Mouse (Mus musculus): ENCODE measurements at regions not wholly inside any gene's neighbourhood (a gene's known extent, or its start where the extent isn't known, plus 50 kb on each side); places are given as distances from the start of the nearest gene placed in this dataset.
"Not testable (repeated sequence)": the region's sequence is repeated elsewhere in the genome, so short reads cannot be mapped to it uniquely, and the experiment has no call there.

DNA sequence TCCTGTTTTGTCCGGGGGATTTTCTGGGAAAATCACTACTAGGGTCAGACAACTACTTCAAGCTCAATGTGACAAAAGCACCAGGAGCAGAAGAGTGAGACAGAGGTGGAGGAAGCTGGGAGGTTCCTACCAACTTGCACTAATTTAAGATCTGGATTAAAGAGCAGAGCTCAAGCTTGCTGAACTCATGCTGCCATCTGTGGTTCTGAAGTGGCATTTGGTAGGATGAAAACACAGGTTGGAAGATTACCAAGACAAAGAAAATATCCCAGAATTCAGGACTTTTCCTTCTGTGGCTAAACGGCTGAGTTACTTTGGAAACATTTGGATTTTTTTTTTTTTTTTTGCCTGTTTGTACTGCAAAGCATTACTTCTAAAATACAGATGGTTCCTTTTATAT is 190.9 kb downstream of the Plppr4 start:
- DNase-seq (ENCODE audit: low spot score), result no peak
- Histone ChIP-seq H3K36me3 (ENCODE audit: control insufficient read depth, insufficient read depth, low read length) (no peaks in the 10 kb centered on the region), H3K4me1 (ENCODE audit: control insufficient read depth, insufficient read depth, low read length) (no peaks in the 10 kb centered on the region), H3K27me3 (ENCODE audit: control insufficient read depth, insufficient read depth, low read length) (no peaks in the 10 kb centered on the region), H3K9ac (ENCODE audit: low read length) (no peak overlapping the region), H3K4me3 (ENCODE audit: low read depth, low read length) (no peak overlapping the region), H3K9me3 (ENCODE audit: control insufficient read depth, low read length) (no peaks in the 10 kb centered on the region), H3K4me2 (ENCODE audit: low read depth) (no peak overlapping the region), H3K27ac (ENCODE audit: low read depth, low read length) (no peak overlapping the region)
- 85% methylated on average over 2 of the region's 2 CpGs for WGBS
- no peak for ATAC-seq (ENCODE audit: insufficient read depth, low FRiP score, low TSS enrichment)

DNA sequence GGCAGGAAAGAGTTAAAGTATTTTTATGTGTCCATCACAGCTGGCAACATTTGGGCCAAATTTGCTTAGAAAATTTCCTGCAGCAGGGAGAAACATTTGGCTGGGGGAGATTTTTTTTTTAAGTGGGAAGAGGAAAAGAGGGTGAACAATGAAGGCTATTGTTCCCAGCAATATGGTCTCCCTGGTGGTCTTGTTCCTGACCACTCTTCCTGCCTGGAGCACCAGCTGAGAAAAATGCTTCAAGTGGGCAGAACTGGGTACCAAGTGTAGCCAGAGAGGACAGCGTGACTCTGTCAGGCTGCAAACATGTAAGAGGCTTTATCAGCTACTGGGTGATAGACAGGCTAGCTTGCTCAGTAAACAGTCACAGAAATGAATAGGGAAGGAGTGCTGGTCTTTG is 194.3 kb upstream of the Palmd start:
- H3K27ac ChIP-seq (ENCODE audit: low read depth, low read length), result no peak overlapping the region
- H3K36me3 ChIP-seq (ENCODE audit: control insufficient read depth, insufficient read depth, low read length), result no peaks in the 10 kb centered on the region
- no peak overlapping the region for H3K9ac ChIP-seq (ENCODE audit: low read length)
- H3K27me3 ChIP-seq (ENCODE audit: control insufficient read depth, insufficient read depth, low read length), result no peaks in the 10 kb centered on the region
- no peak overlapping the region for H3K4me2 ChIP-seq (ENCODE audit: low read depth)
- H3K9me3 ChIP-seq (ENCODE audit: control insufficient read depth, low read length), result no peaks in the 10 kb centered on the region
- no peak overlapping the region for H3K4me3 ChIP-seq (ENCODE audit: low read depth, low read length)
- DNase-seq (ENCODE audit: low spot score) (peak; percentile 12), ATAC-seq (ENCODE audit: insufficient read depth, low FRiP score, low TSS enrichment) (no peak)
- 48% methylated on average over 1 of the region's 1 CpGs for WGBS
- H3K4me1 ChIP-seq (ENCODE audit: control insufficient read depth, insufficient read depth, low read length), result no peaks in the 10 kb centered on the region

DNA sequence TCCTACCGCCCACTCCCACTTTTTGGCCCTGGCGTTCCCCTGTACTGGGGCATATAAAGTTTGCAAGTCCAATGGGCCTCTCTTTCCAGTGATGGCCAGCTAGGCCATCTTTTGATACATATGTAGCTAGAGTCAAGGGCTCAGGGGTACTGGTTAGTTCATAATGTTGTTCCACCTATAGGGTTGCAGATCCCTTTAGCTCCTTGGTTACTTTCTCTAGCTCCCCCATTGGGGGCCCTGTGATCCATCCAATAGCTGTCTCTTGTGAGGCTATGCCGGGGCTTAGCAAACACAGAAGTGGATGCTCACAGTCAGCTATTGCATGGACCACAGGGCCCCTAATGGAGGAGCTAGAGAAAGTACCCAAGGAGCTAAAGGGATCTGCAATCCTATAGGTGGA is 191.9 kb upstream of the Palmd start:
- H3K36me3 ChIP-seq (ENCODE audit: control insufficient read depth, insufficient read depth, low read length); ATAC-seq (ENCODE audit: insufficient read depth, low FRiP score, low TSS enrichment); H3K4me3 ChIP-seq (ENCODE audit: low read depth, low read length); H3K9ac ChIP-seq (ENCODE audit: low read length); H3K4me1 ChIP-seq (ENCODE audit: control insufficient read depth, insufficient read depth, low read length); H3K27me3 ChIP-seq (ENCODE audit: control insufficient read depth, insufficient read depth, low read length); H3K27ac ChIP-seq (ENCODE audit: low read depth, low read length); H3K4me2 ChIP-seq (ENCODE audit: low read depth); H3K9me3 ChIP-seq (ENCODE audit: control insufficient read depth, low read length): not testable (repeated sequence)
- DNase-seq (ENCODE audit: low spot score), result peak; percentile 86
- 90% methylated on average over 3 of the region's 3 CpGs for WGBS

DNA sequence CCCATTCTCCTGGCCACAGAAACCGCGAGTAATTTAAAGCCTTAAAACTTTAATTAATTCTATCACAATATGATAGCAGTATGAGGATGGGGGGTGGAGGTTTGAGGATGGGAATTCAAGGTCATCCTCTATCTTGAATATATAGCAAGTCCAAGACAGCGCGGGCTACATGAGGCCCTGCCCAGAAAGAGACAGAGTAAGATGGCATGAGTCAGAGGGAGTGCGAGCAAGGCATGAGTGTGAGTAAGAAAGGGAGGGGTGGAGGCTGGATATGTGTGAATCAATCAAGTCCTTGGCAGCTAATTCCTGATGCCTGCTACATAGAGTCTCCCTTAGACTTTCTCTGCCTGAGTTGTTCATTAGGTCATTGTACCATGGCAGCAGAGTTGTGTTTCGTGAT is 186.5 kb upstream of the Palmd start:
- Histone ChIP-seq H3K4me1 (ENCODE audit: control insufficient read depth, insufficient read depth, low read length) (no peaks in the 10 kb centered on the region), H3K27me3 (ENCODE audit: control insufficient read depth, insufficient read depth, low read length) (no peaks in the 10 kb centered on the region), H3K9ac (ENCODE audit: low read length) (no peak overlapping the region), H3K27ac (ENCODE audit: low read depth, low read length) (no peak overlapping the region), H3K9me3 (ENCODE audit: control insufficient read depth, low read length) (no peaks in the 10 kb centered on the region), H3K4me3 (ENCODE audit: low read depth, low read length) (no peak overlapping the region), H3K4me2 (ENCODE audit: low read depth) (no peak overlapping the region), H3K36me3 (ENCODE audit: control insufficient read depth, insufficient read depth, low read length) (no peaks in the 10 kb centered on the region)
- 92% methylated on average over 6 of the region's 6 CpGs for WGBS
- ATAC-seq (ENCODE audit: insufficient read depth, low FRiP score, low TSS enrichment) (peak; percentile 22; the same call in 1 of the 2 replicates), DNase-seq (ENCODE audit: low spot score) (no peak)

DNA sequence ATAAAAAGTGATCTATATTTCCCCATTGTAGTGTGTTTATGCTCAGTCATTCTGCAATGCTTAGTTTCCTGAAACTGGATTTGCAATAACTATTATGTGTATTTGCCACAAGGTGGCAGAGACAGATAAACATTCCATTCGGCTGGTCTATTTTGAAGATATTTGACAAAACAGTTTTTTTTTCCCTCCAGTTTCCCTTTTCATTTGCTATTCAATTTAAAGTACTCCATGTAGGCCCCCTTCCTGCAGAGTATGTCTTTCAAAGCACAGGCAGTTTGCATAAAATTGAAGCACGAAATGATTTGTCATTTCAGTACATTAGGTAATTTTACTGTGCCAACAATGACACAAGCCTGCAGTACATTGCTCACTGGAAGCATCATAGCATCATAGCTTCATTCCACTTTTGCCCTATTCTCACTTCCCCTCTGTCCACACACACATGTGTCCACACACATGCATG is 184.3 kb upstream of the Palmd start:
- no peak overlapping the region for H3K4me3 ChIP-seq (ENCODE audit: low read depth, low read length)
- H3K4me1 ChIP-seq (ENCODE audit: control insufficient read depth, insufficient read depth, low read length), result no peaks in the 10 kb centered on the region
- WGBS, result 77% methylated on average over 2 of the region's 2 CpGs
- H3K9me3 ChIP-seq (ENCODE audit: control insufficient read depth, low read length), result no peaks in the 10 kb centered on the region
- DNase-seq (ENCODE audit: low spot score) (no peak), ATAC-seq (ENCODE audit: insufficient read depth, low FRiP score, low TSS enrichment) (no peak)
- H3K27ac ChIP-seq (ENCODE audit: low read depth, low read length), result no peak overlapping the region
- H3K9ac ChIP-seq (ENCODE audit: low read length), result no peak overlapping the region
- H3K36me3 ChIP-seq (ENCODE audit: control insufficient read depth, insufficient read depth, low read length), result no peaks in the 10 kb centered on the region
- no peak overlapping the region for H3K4me2 ChIP-seq (ENCODE audit: low read depth)
- no peaks in the 10 kb centered on the region for H3K27me3 ChIP-seq (ENCODE audit: control insufficient read depth, insufficient read depth, low read length)

DNA sequence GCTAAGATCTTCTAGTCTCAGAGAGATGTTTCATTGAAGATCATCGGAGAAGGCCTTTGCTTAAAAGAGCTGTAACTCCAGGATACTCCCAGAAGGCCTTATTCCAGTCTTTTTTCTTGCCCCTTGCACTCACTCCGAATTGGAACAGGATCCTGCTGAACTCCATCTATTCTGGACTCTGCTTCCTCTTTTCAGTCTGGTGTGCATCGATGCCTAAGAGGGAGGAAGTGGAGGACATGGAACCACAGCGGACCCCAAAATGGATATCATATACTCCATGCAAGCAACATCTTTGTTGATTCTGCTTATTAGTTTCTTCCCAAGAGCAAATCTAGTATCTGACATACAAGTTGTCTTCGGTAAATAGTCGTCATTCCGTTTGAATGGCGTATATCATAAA is 183.6 kb upstream of the Palmd start:
- no peaks in the 10 kb centered on the region for H3K4me1 ChIP-seq (ENCODE audit: control insufficient read depth, insufficient read depth, low read length)
- no peak overlapping the region for H3K4me3 ChIP-seq (ENCODE audit: low read depth, low read length)
- H3K9me3 ChIP-seq (ENCODE audit: control insufficient read depth, low read length), result no peaks in the 10 kb centered on the region
- no peak overlapping the region for H3K4me2 ChIP-seq (ENCODE audit: low read depth)
- no peak overlapping the region for H3K27ac ChIP-seq (ENCODE audit: low read depth, low read length)
- H3K36me3 ChIP-seq (ENCODE audit: control insufficient read depth, insufficient read depth, low read length), result no peaks in the 10 kb centered on the region
- H3K27me3 ChIP-seq (ENCODE audit: control insufficient read depth, insufficient read depth, low read length), result no peaks in the 10 kb centered on the region
- no peak for DNase-seq (ENCODE audit: low spot score)
- WGBS, result 92% methylated on average over 8 of the region's 8 CpGs
- no peak for ATAC-seq (ENCODE audit: insufficient read depth, low FRiP score, low TSS enrichment)
- no peak overlapping the region for H3K9ac ChIP-seq (ENCODE audit: low read length)

DNA sequence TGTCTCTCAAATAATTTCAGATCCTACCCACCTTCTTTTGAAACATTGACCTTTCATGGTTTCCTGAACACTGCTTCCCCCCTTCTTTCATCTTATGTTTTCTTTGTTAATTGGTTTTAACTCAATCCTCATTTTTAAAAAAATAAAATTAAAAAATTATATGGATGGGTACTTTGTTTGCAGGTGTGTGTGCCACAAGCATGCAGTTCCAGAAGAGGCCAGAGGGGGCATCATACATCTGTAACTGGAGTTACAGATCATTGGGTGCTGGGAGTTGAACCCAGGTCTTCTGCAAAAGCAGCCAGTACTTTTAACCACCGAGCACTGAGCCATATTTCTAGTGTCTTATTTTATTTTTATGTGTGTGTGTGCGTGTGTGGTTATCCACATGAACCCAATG is 178.6 kb upstream of the Palmd start:
- Histone ChIP-seq H3K9ac (ENCODE audit: low read length) (no peak overlapping the region), H3K27me3 (ENCODE audit: control insufficient read depth, insufficient read depth, low read length) (no peaks in the 10 kb centered on the region), H3K36me3 (ENCODE audit: control insufficient read depth, insufficient read depth, low read length) (no peaks in the 10 kb centered on the region), H3K9me3 (ENCODE audit: control insufficient read depth, low read length) (no peaks in the 10 kb centered on the region), H3K27ac (ENCODE audit: low read depth, low read length) (no peak overlapping the region), H3K4me2 (ENCODE audit: low read depth) (no peak overlapping the region), H3K4me1 (ENCODE audit: control insufficient read depth, insufficient read depth, low read length) (no peaks in the 10 kb centered on the region), H3K4me3 (ENCODE audit: low read depth, low read length) (no peak overlapping the region)
- WGBS, result 92% methylated on average over 2 of the region's 2 CpGs
- no peak for ATAC-seq (ENCODE audit: insufficient read depth, low FRiP score, low TSS enrichment)
- DNase-seq (ENCODE audit: low spot score), result no peak

DNA sequence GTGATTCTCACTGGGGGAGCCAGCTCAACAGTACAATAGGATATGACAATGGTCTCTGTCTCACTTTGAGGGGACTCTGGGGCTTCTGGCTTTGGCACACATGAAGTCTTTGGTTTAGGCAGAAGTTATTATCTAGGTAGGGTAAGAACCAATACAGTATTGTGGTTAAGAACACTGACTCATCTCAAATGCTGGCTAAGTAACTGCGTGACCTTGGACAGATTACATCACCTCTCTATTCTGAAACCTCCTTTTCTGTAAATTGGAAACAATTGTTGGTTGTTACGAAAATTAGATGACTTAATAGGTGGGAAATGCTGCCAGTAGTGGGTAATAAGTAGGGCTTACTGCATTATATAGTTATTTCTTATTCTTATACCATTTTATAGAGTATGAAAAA is 171.0 kb upstream of the Palmd start:
- H3K9ac ChIP-seq (ENCODE audit: low read length), result no peak overlapping the region
- H3K36me3 ChIP-seq (ENCODE audit: control insufficient read depth, insufficient read depth, low read length), result no peaks in the 10 kb centered on the region
- H3K27me3 ChIP-seq (ENCODE audit: control insufficient read depth, insufficient read depth, low read length), result no peaks in the 10 kb centered on the region
- WGBS, result 91% methylated on average over 2 of the region's 2 CpGs
- no peak overlapping the region for H3K4me3 ChIP-seq (ENCODE audit: low read depth, low read length)
- no peak overlapping the region for H3K27ac ChIP-seq (ENCODE audit: low read depth, low read length)
- H3K4me2 ChIP-seq (ENCODE audit: low read depth), result no peak overlapping the region
- H3K9me3 ChIP-seq (ENCODE audit: control insufficient read depth, low read length), result no peaks in the 10 kb centered on the region
- DNase-seq (ENCODE audit: low spot score) (no peak), ATAC-seq (ENCODE audit: insufficient read depth, low FRiP score, low TSS enrichment) (no peak)
- no peaks in the 10 kb centered on the region for H3K4me1 ChIP-seq (ENCODE audit: control insufficient read depth, insufficient read depth, low read length)

DNA sequence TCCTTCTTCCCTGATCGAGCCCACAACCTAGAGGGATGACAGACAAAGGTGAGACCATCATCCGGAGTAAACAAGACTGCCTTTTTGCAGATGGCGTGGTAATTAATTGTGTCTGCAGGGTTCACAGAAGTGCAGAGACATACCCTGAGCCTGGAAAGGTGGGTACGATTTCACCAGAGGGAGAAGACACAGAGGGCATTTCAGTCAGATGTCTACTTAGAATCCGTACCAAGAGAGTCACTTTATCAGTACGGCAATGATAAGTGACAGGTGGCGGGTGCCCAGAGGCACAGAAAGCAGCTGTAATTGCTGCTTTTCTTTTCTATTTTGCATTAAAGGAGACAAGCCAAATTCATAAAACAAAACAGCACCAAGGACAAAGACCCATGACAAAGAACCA is 169.9 kb upstream of the Palmd start:
- H3K27me3 ChIP-seq (ENCODE audit: control insufficient read depth, insufficient read depth, low read length), result no peaks in the 10 kb centered on the region
- H3K36me3 ChIP-seq (ENCODE audit: control insufficient read depth, insufficient read depth, low read length), result no peaks in the 10 kb centered on the region
- no peak overlapping the region for H3K4me2 ChIP-seq (ENCODE audit: low read depth)
- WGBS, result 86% methylated on average over 7 of the region's 7 CpGs
- DNase-seq (ENCODE audit: low spot score) (no peak), ATAC-seq (ENCODE audit: insufficient read depth, low FRiP score, low TSS enrichment) (no peak)
- no peak overlapping the region for H3K27ac ChIP-seq (ENCODE audit: low read depth, low read length)
- H3K4me3 ChIP-seq (ENCODE audit: low read depth, low read length), result no peak overlapping the region
- H3K9ac ChIP-seq (ENCODE audit: low read length), result no peak overlapping the region
- H3K4me1 ChIP-seq (ENCODE audit: control insufficient read depth, insufficient read depth, low read length), result no peaks in the 10 kb centered on the region
- H3K9me3 ChIP-seq (ENCODE audit: control insufficient read depth, low read length), result no peaks in the 10 kb centered on the region
